Mouse (Mus musculus) heart, embryonic 13.5 days (tissue): ENCODE measurements around the gene Hdac9. TPM values are rescaled to one million over a fixed set of nuclear protein-coding genes. Genes with fewer than 3 reads are reported as not detected.

ENCODE experiments used
- ATAC-seq: fragments of 200-750 bp; cut with Nextera tagmentation; 2 replicates; pipeline ENCODE4 v1.8.0; 2017; ENCODE audit warnings: moderate TSS enrichment; ENCODE audit not compliant: insufficient number of reproducible peaks, low FRiP score, low TSS enrichment; ENCODE audit errors: extremely low read depth
- H3K27ac ChIP-seq: fragments of 300-500 bp; sonication (generic); replicated peaks from 2 replicates; pipeline ENCODE4 v1.5.1; 2015; ENCODE audit warnings: moderate library complexity, mild to moderate bottlenecking, inconsistent platforms
- H3K27me3 ChIP-seq: fragments of 300-500 bp; sonication (generic); replicated peaks from 2 replicates; pipeline ENCODE4 v1.6.1; 2015; ENCODE audit warnings: mild to moderate bottlenecking, inconsistent platforms
- H3K36me3 ChIP-seq: fragments of 300-500 bp; sonication (generic); 2 replicates; pipeline ENCODE4 v1.6.1; 2015; ENCODE audit warnings: mild to moderate bottlenecking, inconsistent platforms
- H3K4me1 ChIP-seq: fragments of 300-500 bp; sonication (generic); 2 replicates; pipeline ENCODE4 v1.6.1; 2015; ENCODE audit warnings: inconsistent platforms
- H3K4me2 ChIP-seq: fragments of 300-500 bp; sonication (generic); 2 replicates; pipeline ENCODE4 v1.6.1; 2015; ENCODE audit warnings: inconsistent platforms, mild to moderate bottlenecking, moderate library complexity
- H3K4me3 ChIP-seq: fragments of 300-500 bp; sonication (generic); 2 replicates; pipeline ENCODE4 v1.5.1; 2015; ENCODE audit warnings: moderate library complexity, mild to moderate bottlenecking, inconsistent platforms
- H3K9ac ChIP-seq: fragments of 300-500 bp; sonication (generic); 2 replicates; pipeline ENCODE4 v1.6.1; 2015; ENCODE audit warnings: inconsistent platforms, mild to moderate bottlenecking, moderate library complexity
- H3K9me3 ChIP-seq: fragments of 300-500 bp; sonication (generic); 2 replicates; pipeline ENCODE4 v1.6.1; 2016; ENCODE audit warnings: inconsistent platforms
- WGBS: fragments of 180-500 bp; shearing (Covaris S2); methylation state at CpG from one replicate; pipeline ENCODE4 v1.1.7; 2015; ENCODE audit warnings: mixed read lengths; 5-methylcytosine and 5-hydroxymethylcytosine counted together
- polyA plus RNA-seq: library from polyadenylated mRNA; unstranded; fragments of >200 nt; fragmentation: Nextera tagmentation; extraction: Ambion mirVana; gene quantifications from 2 replicates; pipeline ENCODE4 v1.2.1, GENCODE M21; 2015

The Hdac9 gene
- polyA plus RNA-seq, 1 experiment from 2014 or later: 25.3 TPM

GRCm38 (mm10) chr12:34334455-34335084, 582.3 kb downstream of the Hdac9 start:
- ATAC-seq: no peak
- H3K27ac ChIP-seq: no peak overlapping the region

DNA sequence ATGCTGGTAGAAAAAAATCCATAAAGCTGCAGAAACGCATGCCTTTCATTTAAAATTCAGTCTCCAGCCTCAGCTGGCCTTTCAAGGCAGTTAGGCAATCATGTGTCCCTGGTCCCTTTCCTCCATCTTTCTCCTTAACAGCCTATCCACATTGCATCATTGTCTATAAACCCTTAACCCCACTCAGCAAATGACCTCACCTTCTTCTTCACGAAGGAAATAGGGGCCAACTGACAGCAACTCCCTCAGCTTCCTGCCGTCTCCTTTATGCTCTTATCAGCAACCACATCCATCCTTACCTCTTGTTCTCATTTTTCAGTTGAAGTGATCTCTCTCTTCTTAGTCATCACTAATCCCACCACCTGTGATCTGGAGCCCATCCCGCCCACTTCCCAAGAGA, 584.0 kb downstream of the Hdac9 start:
- ATAC-seq: no peak
- H3K9ac ChIP-seq: no peak overlapping the region
- no peak overlapping the region for H3K27ac ChIP-seq
- H3K9me3 ChIP-seq: no peaks in the 10 kb centered on the region
- whole genome bisulfite sequencing: 50% methylated on average over 4 of the region's 4 CpGs
- peaks cover 16% of the 10 kb centered on the region; the same call in 1 of the 2 replicates for H3K4me1 ChIP-seq
- no peak overlapping the region for H3K4me2 ChIP-seq
- no peaks in the 10 kb centered on the region for H3K27me3 ChIP-seq
- no peaks in the 10 kb centered on the region for H3K36me3 ChIP-seq
- no peak overlapping the region for H3K4me3 ChIP-seq

More at GRCm38 (mm10) chr12:34334455-34335084, 582.3 kb downstream of the Hdac9 start:
- no peak overlapping the region for H3K4me3 ChIP-seq
- no peaks in the 10 kb centered on the region for H3K27me3 ChIP-seq
- H3K9ac ChIP-seq: no peak overlapping the region
- 55% methylated on average over 4 of the region's 4 CpGs for WGBS
- H3K4me1 ChIP-seq: peaks cover 16% of the 10 kb centered on the region; the same call in 1 of the 2 replicates
- H3K36me3 ChIP-seq: no peaks in the 10 kb centered on the region
- H3K9me3 ChIP-seq: no peaks in the 10 kb centered on the region
- no peak overlapping the region for H3K4me2 ChIP-seq

DNA sequence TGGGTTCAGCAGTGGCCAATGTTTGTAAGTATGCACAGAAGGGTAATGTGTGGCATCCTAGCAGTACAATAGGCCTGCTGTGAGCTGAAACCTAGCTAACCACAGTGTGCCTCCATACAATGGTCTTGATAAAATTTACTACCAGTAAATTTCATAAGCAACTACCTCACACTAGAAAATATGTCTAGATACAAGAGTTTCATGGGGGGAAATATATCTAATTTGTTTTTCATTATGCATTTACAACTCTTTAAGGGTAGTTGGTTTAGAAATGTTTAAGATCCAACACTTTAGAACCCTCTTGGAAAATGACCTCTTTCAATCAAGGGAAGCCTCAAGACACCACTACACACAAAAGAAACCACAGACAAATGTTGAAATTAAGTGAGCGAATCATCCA, 589.8 kb downstream of the Hdac9 start:
- Histone ChIP-seq H3K4me3 (no peak overlapping the region), H3K27me3 (no peaks in the 10 kb centered on the region), H3K36me3 (no peaks in the 10 kb centered on the region), H3K9ac (no peak overlapping the region), H3K4me1 (no peaks in the 10 kb centered on the region), H3K27ac (no peak overlapping the region), H3K9me3 (no peaks in the 10 kb centered on the region), H3K4me2 (no peak overlapping the region)
- ATAC-seq: no peak
- WGBS: 98% methylated on average over 1 of the region's 1 CpGs

- Histone ChIP-seq H3K4me1 (no peaks in the 10 kb centered on the region), H3K4me2 (no peak overlapping the region), H3K9me3 (no peaks in the 10 kb centered on the region), H3K27me3 (no peaks in the 10 kb centered on the region), H3K4me3 (no peak overlapping the region), H3K36me3 (no peaks in the 10 kb centered on the region), H3K9ac (no peak overlapping the region), H3K27ac (no peak overlapping the region)
- WGBS: 80% methylated on average over 15 of the region's 15 CpGs
- no peak for ATAC-seq
Measured at GRCm38 (mm10) chr12:34312113-34312719, 604.7 kb downstream of the Hdac9 start.

DNA sequence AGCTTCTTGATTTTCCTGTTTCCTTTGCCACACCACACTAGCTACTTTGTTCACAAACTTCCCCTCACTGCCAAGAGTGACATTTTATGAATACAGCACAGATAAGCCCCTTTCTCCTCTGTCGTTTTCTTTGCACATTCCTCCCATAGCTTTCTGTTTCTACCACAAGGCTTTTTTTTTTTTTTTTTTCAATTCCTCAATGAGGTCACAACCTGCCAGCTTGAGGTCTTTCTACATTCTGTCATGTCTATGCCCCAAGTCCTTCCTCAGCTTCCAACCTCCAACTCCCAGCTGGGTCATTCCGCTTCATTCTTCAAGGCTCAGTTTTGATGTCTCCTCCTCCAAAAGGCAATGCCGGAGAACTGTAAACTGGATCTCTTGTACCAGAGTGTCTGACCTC, 611.4 kb downstream of the Hdac9 start:
- H3K36me3 ChIP-seq: no peaks in the 10 kb centered on the region
- no peaks in the 10 kb centered on the region for H3K27me3 ChIP-seq
- WGBS: 34% methylated on average over 3 of the region's 3 CpGs
- H3K9me3 ChIP-seq: no peaks in the 10 kb centered on the region
- 0 out of 2 replicates have a peak overlapping the region, but pooled peaks have one; percentile 7 for H3K4me2 ChIP-seq
- H3K4me3 ChIP-seq: no peak overlapping the region
- H3K9ac ChIP-seq: no peak overlapping the region
- peak overlapping the region; percentile 48 for H3K27ac ChIP-seq
- H3K4me1 ChIP-seq: peaks cover 12% of the 10 kb centered on the region
- ATAC-seq: no peak

DNA sequence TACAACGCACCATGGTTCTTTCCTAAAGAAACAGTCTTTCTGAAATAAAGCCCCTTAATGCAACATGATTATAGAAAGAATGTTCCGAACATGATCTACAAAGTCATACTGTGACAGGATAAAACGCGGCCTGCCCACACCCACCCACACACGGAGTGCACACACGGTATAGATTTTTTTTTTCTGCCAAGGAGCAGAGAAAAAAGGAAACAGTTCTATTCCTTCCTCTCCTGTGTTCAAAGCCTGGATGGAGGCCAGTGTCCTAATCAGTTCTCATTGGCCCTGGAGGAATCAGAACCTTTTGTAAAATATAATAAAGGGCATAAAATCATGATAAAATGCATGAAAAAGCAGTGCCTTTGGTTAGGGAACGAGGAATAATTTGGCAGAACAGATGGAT, 624.5 kb downstream of the Hdac9 start:
- no peaks in the 10 kb centered on the region for H3K9me3 ChIP-seq
- no peak for ATAC-seq
- peaks cover under 1% of the 10 kb centered on the region; the same call in 1 of the 2 replicates for H3K4me1 ChIP-seq
- H3K27ac ChIP-seq: no peak overlapping the region
- 75% methylated on average over 7 of the region's 7 CpGs for WGBS
- no peak overlapping the region for H3K4me3 ChIP-seq
- no peaks in the 10 kb centered on the region for H3K36me3 ChIP-seq
- H3K9ac ChIP-seq: no peak overlapping the region
- H3K4me2 ChIP-seq: no peak overlapping the region
- no peaks in the 10 kb centered on the region for H3K27me3 ChIP-seq

DNA sequence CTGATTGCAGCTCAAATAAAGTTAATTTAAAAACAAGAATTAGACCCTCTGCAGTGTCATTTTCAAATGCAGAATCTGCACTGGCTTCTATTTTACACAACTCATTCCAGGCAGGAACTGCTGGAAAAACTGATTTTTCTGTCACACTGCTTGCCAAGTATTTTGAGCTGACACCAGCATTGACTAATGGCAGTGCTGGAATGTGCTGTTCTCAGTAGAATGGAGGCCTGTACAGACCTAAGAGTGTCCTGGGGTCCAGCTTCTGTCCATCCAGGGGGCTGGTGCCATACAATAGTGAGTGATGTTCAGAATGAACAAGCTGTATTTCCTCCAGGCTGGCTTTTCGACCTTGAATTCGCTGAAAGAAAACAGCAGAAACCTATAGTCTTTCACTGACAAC, 629.7 kb downstream of the Hdac9 start:
- no peak overlapping the region for H3K4me2 ChIP-seq
- no peaks in the 10 kb centered on the region for H3K27me3 ChIP-seq
- no peak overlapping the region for H3K27ac ChIP-seq
- peaks cover 2% of the 10 kb centered on the region; the same call in 1 of the 2 replicates for H3K4me1 ChIP-seq
- no peak for ATAC-seq
- WGBS: 64% methylated on average over 2 of the region's 2 CpGs
- H3K9me3 ChIP-seq: no peaks in the 10 kb centered on the region
- no peak overlapping the region for H3K9ac ChIP-seq
- no peaks in the 10 kb centered on the region for H3K36me3 ChIP-seq
- no peak overlapping the region for H3K4me3 ChIP-seq

- Histone ChIP-seq H3K9ac (no peak overlapping the region), H3K4me3 (no peak overlapping the region), H3K4me1 (peaks cover 2% of the 10 kb centered on the region; the same call in 1 of the 2 replicates), H3K9me3 (no peaks in the 10 kb centered on the region), H3K27me3 (no peaks in the 10 kb centered on the region), H3K4me2 (no peak overlapping the region), H3K27ac (no peak overlapping the region), H3K36me3 (0 out of 2 replicates have a peak, but pooled peaks cover 3% of the 10 kb centered on the region)
- no peak for ATAC-seq
Measured at GRCm38 (mm10) chr12:34284888-34285287, 632.0 kb downstream of the Hdac9 start.

GRCm38 (mm10) chr12:34284396-34284795, 632.5 kb downstream of the Hdac9 start:
- Histone ChIP-seq H3K27ac (no peak overlapping the region), H3K36me3 (0 out of 2 replicates have a peak, but pooled peaks cover 3% of the 10 kb centered on the region), H3K9ac (no peak overlapping the region), H3K9me3 (no peaks in the 10 kb centered on the region), H3K4me3 (no peak overlapping the region), H3K27me3 (no peaks in the 10 kb centered on the region), H3K4me1 (peaks cover 2% of the 10 kb centered on the region; the same call in 1 of the 2 replicates), H3K4me2 (no peak overlapping the region)
- WGBS: 82% methylated on average over 3 of the region's 3 CpGs
- no peak for ATAC-seq

DNA sequence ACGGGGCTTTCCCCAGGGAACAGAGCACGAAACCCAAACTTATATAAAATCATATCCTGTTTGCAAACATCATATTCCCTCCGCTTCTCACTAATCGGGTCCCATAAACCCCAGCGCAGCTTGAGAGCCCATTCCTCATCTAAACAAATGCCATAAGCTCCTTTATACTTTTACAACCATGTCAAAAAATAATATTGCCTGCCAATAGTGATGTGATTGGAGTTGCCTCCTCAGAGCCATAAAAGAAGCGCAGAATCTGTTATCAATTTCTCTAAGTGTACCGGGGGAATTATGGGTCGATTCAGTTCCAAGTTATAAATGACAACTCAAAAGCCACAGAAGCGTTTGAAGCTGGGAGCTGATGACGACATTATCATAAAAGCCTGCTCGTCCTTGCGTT, 638.1 kb downstream of the Hdac9 start:
- Histone ChIP-seq H3K4me1 (no peaks in the 10 kb centered on the region), H3K27ac (no peak overlapping the region), H3K27me3 (no peaks in the 10 kb centered on the region), H3K9ac (no peak overlapping the region), H3K4me3 (no peak overlapping the region), H3K9me3 (peaks cover 2% of the 10 kb centered on the region; the same call in 1 of the 2 replicates), H3K4me2 (no peak overlapping the region), H3K36me3 (0 out of 2 replicates have a peak, but pooled peaks cover 3% of the 10 kb centered on the region)
- WGBS: 77% methylated on average over 12 of the region's 12 CpGs
- ATAC-seq: no peak

GRCm38 (mm10) chr12:34273816-34274215, 643.1 kb downstream of the Hdac9 start:
- 68% methylated on average over 1 of the region's 1 CpGs for WGBS
- ATAC-seq: no peak
- H3K9ac ChIP-seq: no peak overlapping the region
- peaks cover 2% of the 10 kb centered on the region; the same call in 1 of the 2 replicates for H3K9me3 ChIP-seq
- no peak overlapping the region for H3K4me2 ChIP-seq
- H3K27ac ChIP-seq: no peak overlapping the region
- no peak overlapping the region for H3K4me3 ChIP-seq
- no peaks in the 10 kb centered on the region for H3K4me1 ChIP-seq
- H3K36me3 ChIP-seq: no peaks in the 10 kb centered on the region
- no peaks in the 10 kb centered on the region for H3K27me3 ChIP-seq

- H3K27ac ChIP-seq: no peak overlapping the region
- no peaks in the 10 kb centered on the region for H3K4me1 ChIP-seq
- no peaks in the 10 kb centered on the region for H3K27me3 ChIP-seq
- WGBS: 64% methylated on average over 6 of the region's 6 CpGs
- H3K9ac ChIP-seq: no peak overlapping the region
- no peak overlapping the region for H3K4me3 ChIP-seq
- no peak for ATAC-seq
- no peak overlapping the region for H3K4me2 ChIP-seq
- no peaks in the 10 kb centered on the region for H3K9me3 ChIP-seq
- no peaks in the 10 kb centered on the region for H3K36me3 ChIP-seq
Measured at GRCm38 (mm10) chr12:34270096-34270495, 646.8 kb downstream of the Hdac9 start.
